Mouse (Mus musculus) spleen, adult 2 months (tissue): ENCODE measurements around the gene Ubap2l. TPM values are rescaled to one million over a fixed set of nuclear protein-coding genes. Genes with fewer than 3 reads are reported as not detected.

Experiments
- DNase-seq, 2 experiments: peaks; one replicate each; pipeline versions ENCODE4 v3.0.0 to v3.0.0-alpha.2; 2012 to 2021; ENCODE audit warnings: low spot score in 2 of 2, low read depth in 1 of 2
- H3K27ac ChIP-seq: fragments of 200-500 bp; 2 replicates; pipeline ENCODE4 v1.5.1; 2012; ENCODE audit warnings: low read length, inconsistent platforms; ENCODE audit not compliant: insufficient read depth
- H3K27me3 ChIP-seq: fragments of 200-500 bp; 2 replicates; pipeline ENCODE4 v1.6.1; 2012; ENCODE audit warnings: mild to moderate bottlenecking, moderate library complexity, low read length, inconsistent platforms; ENCODE audit not compliant: control insufficient read depth, insufficient read depth
- H3K36me3 ChIP-seq: fragments of 200-500 bp; 2 replicates; pipeline ENCODE4 v1.6.1; 2012; ENCODE audit warnings: mild to moderate bottlenecking, low read length, inconsistent platforms; ENCODE audit not compliant: control insufficient read depth, insufficient read depth
- H3K4me1 ChIP-seq: fragments of 200-500 bp; 2 replicates; pipeline ENCODE4 v1.6.1; 2011; ENCODE audit warnings: inconsistent platforms; ENCODE audit not compliant: control insufficient read depth, insufficient read depth, insufficient read length
- H3K4me3 ChIP-seq: fragments of 200-500 bp; 2 replicates; pipeline ENCODE4 v1.5.1; 2011; ENCODE audit warnings: mild to moderate bottlenecking, inconsistent platforms; ENCODE audit not compliant: insufficient read depth, insufficient read length; ENCODE audit errors: extremely low read depth
- CTCF ChIP-seq: fragments of 200-500 bp; IDR thresholded peaks from 2 replicates; pipeline ENCODE4 v1.5.1; 2011; ENCODE audit warnings: mild to moderate bottlenecking, inconsistent platforms; ENCODE audit not compliant: insufficient read depth, insufficient read length, insufficient replicate concordance; ENCODE audit errors: extremely low read depth
- POLR2A ChIP-seq: fragments of 200-500 bp; IDR thresholded peaks from 2 replicates; pipeline ENCODE4 v1.6.1; 2011; ENCODE audit warnings: low read depth, low read length, inconsistent platforms
- WGBS: fragments of 180-500 bp; shearing (Covaris S2); methylation state at CpG from one replicate; pipeline ENCODE4 v1.1.7; 2018; 5-methylcytosine and 5-hydroxymethylcytosine counted together
- polyA plus RNA-seq: library from polyadenylated mRNA; depleted of rRNA; stranded (reverse); fragments of >200 nt; gene quantifications from 2 replicates; pipeline ENCODE4 v1.2.3, GENCODE M21; 2012; rRNA removed

Ubap2l gene
- polyA plus RNA-seq, 1 experiment, result 81.5 TPM

GRCm38 (mm10) chr3:89957880-89958279 is 94.5 kb downstream of the Ubap2l start:
- Histone ChIP-seq H3K27ac (no peak overlapping the region), H3K4me1 (peaks cover 26% of the 10 kb centered on the region), H3K36me3 (peaks cover 18% of the 10 kb centered on the region; the same call in 1 of the 2 replicates), H3K4me3 (no peak overlapping the region), H3K27me3 (no peaks in the 10 kb centered on the region)
- no peak for DNase-seq
- TF ChIP-seq CTCF, result no peak
- TF ChIP-seq POLR2A, result no peak
- 89% methylated on average over 9 of the region's 9 CpGs for WGBS

- DNase-seq, result no peak
- H3K27me3 ChIP-seq, result no peaks in the 10 kb centered on the region
- TF ChIP-seq CTCF, result no peak
- no peak for TF ChIP-seq POLR2A
- peaks cover 15% of the 10 kb centered on the region for H3K4me1 ChIP-seq
- H3K4me3 ChIP-seq, result no peak overlapping the region
- 86% methylated on average over 7 of the region's 7 CpGs for WGBS
- peaks cover 26% of the 10 kb centered on the region for H3K36me3 ChIP-seq
- H3K27ac ChIP-seq, result no peak overlapping the region
These were observed 96.1 kb downstream of the Ubap2l start for GRCm38 (mm10) chr3:89956177-89956971.

DNA sequence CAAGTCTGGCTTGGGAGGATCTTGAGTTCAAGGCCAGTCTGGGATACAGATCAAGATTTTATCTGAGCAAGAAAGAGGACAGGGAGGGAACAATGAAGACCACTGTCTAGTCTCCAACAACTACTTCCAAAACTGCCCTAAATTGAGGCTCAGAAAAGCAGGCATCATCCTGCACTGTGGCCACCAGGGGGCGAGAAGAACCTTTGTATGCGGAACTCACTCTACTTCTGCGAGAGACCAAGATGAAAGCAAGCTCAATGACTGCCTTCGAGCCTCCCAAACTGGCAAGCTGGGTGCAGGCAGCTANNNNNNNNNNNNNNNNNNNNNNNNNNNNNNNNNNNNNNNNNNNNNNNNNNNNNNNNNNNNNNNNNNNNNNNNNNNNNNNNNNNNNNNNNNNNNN is 99.0 kb downstream of the Ubap2l start:
- no peak overlapping the region for H3K27ac ChIP-seq
- peaks cover 38% of the 10 kb centered on the region for H3K36me3 ChIP-seq
- peak; percentile 60 to 73 for DNase-seq
- no peaks in the 10 kb centered on the region for H3K27me3 ChIP-seq
- WGBS, result under 1% methylated on average over 4 of the region's 4 CpGs
- no peaks in the 10 kb centered on the region for H3K4me1 ChIP-seq
- no peak overlapping the region for H3K4me3 ChIP-seq
- TF ChIP-seq POLR2A (no peak), CTCF (peak; percentile 88; the same call in 1 of the 2 replicates)

Other genes starting within 250 kb of the Ubap2l start
- gene She, start 221.3 kb downstream of the Ubap2l start, polyA plus RNA-seq, result 1.1 TPM in 2 replicates
- gene Il6ra, start 139.4 kb downstream of the Ubap2l start, polyA plus RNA-seq, result 21.4 and 25.6 TPM in 2 replicates
- gene Atp8b2, start 89.1 kb downstream of the Ubap2l start, polyA plus RNA-seq, result 49.3 and 66.0 TPM in 2 replicates
- gene Hax1, start 53.8 kb downstream of the Ubap2l start, polyA plus RNA-seq, result 25.1 and 28.1 TPM in 2 replicates
- gene 4933434E20Rik, start 992 bp downstream of the Ubap2l start, polyA plus RNA-seq, result 24.0 and 24.5 TPM in 2 replicates
- 127 and 141 TPM in 2 replicates for gene Tpm3, start 20.0 kb upstream of the Ubap2l start, polyA plus RNA-seq
- gene Nup210l, start 51.5 kb upstream of the Ubap2l start, polyA plus RNA-seq, result 0.53 and 0.56 TPM in 2 replicates
- 1,209 and 1,253 TPM in 2 replicates for gene Rps27, start 161.0 kb upstream of the Ubap2l start, polyA plus RNA-seq
- 1.6 and 2.6 TPM in 2 replicates for gene Rab13, start 161.1 kb upstream of the Ubap2l start, polyA plus RNA-seq
- gene Jtb, start 179.0 kb upstream of the Ubap2l start, polyA plus RNA-seq, result 60.3 and 66.4 TPM in 2 replicates
- 0.21 and 0.56 TPM in 2 replicates for gene Creb3l4, start 190.9 kb upstream of the Ubap2l start, polyA plus RNA-seq
- gene Slc39a1, start 195.5 kb upstream of the Ubap2l start, polyA plus RNA-seq, result 40.5 and 43.3 TPM in 2 replicates
- gene Crtc2, start 201.5 kb upstream of the Ubap2l start, polyA plus RNA-seq, result 103 and 105 TPM in 2 replicates
- gene Dennd4b, start 212.6 kb upstream of the Ubap2l start, polyA plus RNA-seq, result 155 and 178 TPM in 2 replicates
- gene Gatad2b, start 240.6 kb upstream of the Ubap2l start, polyA plus RNA-seq, result 24.2 and 26.9 TPM in 2 replicates